Mouse (Mus musculus): Measurements from ENCODE around the gene Dnajb12.

DNA sequence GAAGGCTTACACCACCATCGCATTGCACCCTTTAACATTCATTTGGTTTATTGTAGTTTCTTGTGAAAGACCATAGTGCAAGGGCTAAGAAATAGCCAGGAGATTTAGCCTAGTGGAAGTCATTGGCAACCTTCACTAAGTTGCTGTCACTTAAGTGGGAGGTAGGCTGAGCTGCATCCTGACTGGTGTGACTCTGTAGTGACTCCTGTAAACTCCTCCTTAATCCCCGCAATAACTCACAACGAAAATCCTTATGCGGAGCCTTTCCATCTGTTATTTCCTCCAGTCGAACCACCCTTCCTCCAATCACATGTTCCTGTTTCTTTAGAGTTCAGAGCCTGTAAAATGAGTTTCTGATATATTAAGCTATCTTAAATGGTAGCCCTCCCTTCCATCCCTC lies 533 bp upstream of the Dnajb12 start:
- TF ChIP-seq POLR2A (IDR thresholded peaks at IDR 0.05; ENCODE audit: control insufficient read depth, extremely low read depth, insufficient read depth, low read length, poor library complexity) = no peak
- no peak for TF ChIP-seq CTCF (IDR thresholded peaks at IDR 0.05; ENCODE audit: borderline replicate concordance, control insufficient read depth, extremely low read depth, insufficient read depth, low read length, poor library complexity)
